Mouse (Mus musculus): ENCODE measurements around the gene Izumo4. TPM values are rescaled to one million over a fixed set of nuclear protein-coding genes. Genes with fewer than 3 reads are reported as not detected.

The Izumo4 gene
- total RNA-seq, 2 experiments from 2014 or later, result 4.3 to 6.1 TPM

- no peak for DNase-seq
Observed at GRCm38 (mm10) chr10:80727369-80728127, 25.6 kb downstream of the Izumo4 start.

- no peak for DNase-seq
Observed at GRCm38 (mm10) chr10:80732611-80733101, 30.7 kb downstream of the Izumo4 start.

- DNase-seq, result no peak
Observed at GRCm38 (mm10) chr10:80736731-80737130, 34.7 kb downstream of the Izumo4 start.

GRCm38 (mm10) chr10:80738657-80739056, 36.7 kb downstream of the Izumo4 start:
- DNase-seq, result no peak

GRCm38 (mm10) chr10:80741146-80741545, 39.2 kb downstream of the Izumo4 start:
- no peak for DNase-seq

- DNase-seq, result peak; percentile 32
Observed at GRCm38 (mm10) chr10:80741634-80742179, 39.7 kb downstream of the Izumo4 start.

GRCm38 (mm10) chr10:80742180-80742978, 40.4 kb downstream of the Izumo4 start, which contains the start of gene Ap3d1:
Gene Ap3d1 (minus strand): TSS chr10:80742264.
- DNase-seq, result peak; percentile 97

- peak; percentile 43 for DNase-seq
Observed at GRCm38 (mm10) chr10:80744262-80744661, 42.3 kb downstream of the Izumo4 start.

GRCm38 (mm10) chr10:80747410-80747809, 45.4 kb downstream of the Izumo4 start:
- peak; percentile 81 for DNase-seq

GRCm38 (mm10) chr10:80748609-80749008, 46.6 kb downstream of the Izumo4 start:
- DNase-seq, result peak; percentile 63

- peak; percentile 56 for DNase-seq
Observed at GRCm38 (mm10) chr10:80751188-80751832, 49.3 kb downstream of the Izumo4 start.

- peak; percentile 88 for DNase-seq
Observed at GRCm38 (mm10) chr10:80752079-80752625, 50.2 kb downstream of the Izumo4 start.

- DNase-seq, result peak; percentile 99
Observed at GRCm38 (mm10) chr10:80754594-80755290, 52.8 kb downstream of the Izumo4 start, which contains the start of gene Dot1l. Gene Dot1l (plus strand): TSS chr10:80755206.

Other genes starting within 250 kb of the Izumo4 start
- not detected for gene Onecut3, start 207.3 kb upstream of the Izumo4 start, total RNA-seq (2021)
- gene Atp8b3, start 163.1 kb upstream of the Izumo4 start, total RNA-seq (2021), result not detected
- gene Rexo1, start 140.6 kb upstream of the Izumo4 start, total RNA-seq (2021), result 10 to 100 TPM; 13.1 to 16.7 TPM
- 1 to 10 TPM; 3.5 to 5.8 TPM for gene Klf16, start 124.9 kb upstream of the Izumo4 start, total RNA-seq (2021)
- gene Abhd17a, start 111.8 kb upstream of the Izumo4 start, total RNA-seq (2021), result 10 to 100 TPM; 69.6 to 73.3 TPM
- 10 to 100 TPM; 18.4 to 23.9 TPM for gene Scamp4, start 99.3 kb upstream of the Izumo4 start, total RNA-seq (2021)
- 1 to 10 TPM in 1 of 2 experiments, under 1 TPM in 1; 0.99 to 1.3 TPM for gene Adat3, start 99.3 kb upstream of the Izumo4 start, total RNA-seq (2021)
- 1 to 10 TPM in 1 of 2 experiments, under 1 TPM in 1; 0.45 to 1.2 TPM for gene Gm49322, start 96.2 kb upstream of the Izumo4 start, total RNA-seq (2021)
- gene Csnk1g2, start 79.3 kb upstream of the Izumo4 start, total RNA-seq (2021), result 100 to 1,000 TPM; 121 to 141 TPM
- 10 to 100 TPM; 39.9 to 40.3 TPM for gene Btbd2, start 45.1 kb upstream of the Izumo4 start, total RNA-seq (2021)
- 100 to 1,000 TPM; 142 to 160 TPM for gene Mknk2, start 24.1 kb upstream of the Izumo4 start, total RNA-seq (2021)
- 10 to 100 TPM in 1 of 2 experiments, 1 to 10 TPM in 1; 8.6 to 13.1 TPM for gene Mob3a, start 207 bp upstream of the Izumo4 start, total RNA-seq (2021)
- gene Ap3d1, start 40.1 kb downstream of the Izumo4 start, total RNA-seq (2021), result 10 to 100 TPM; 27.7 to 37.1 TPM
- gene Dot1l, start 53.0 kb downstream of the Izumo4 start, total RNA-seq (2021), result 10 to 100 TPM; 25.9 to 46.0 TPM
- gene Sf3a2, start 96.0 kb downstream of the Izumo4 start, total RNA-seq (2021), result 10 to 100 TPM; 31.6 to 41.3 TPM
- 10 to 100 TPM; 26.8 to 30.9 TPM for gene Plekhj1, start 96.4 kb downstream of the Izumo4 start, total RNA-seq (2021)
- gene Amh, start 103.1 kb downstream of the Izumo4 start, total RNA-seq (2021), result under 1 TPM; 0.20 to 0.52 TPM
- 100 to 1,000 TPM; 289 to 339 TPM for gene Jsrp1, start 111.3 kb downstream of the Izumo4 start, total RNA-seq (2021)
- 100 to 1,000 TPM; 846 to 935 TPM for gene Oaz1, start 124.5 kb downstream of the Izumo4 start, total RNA-seq (2021)
- 10 to 100 TPM; 31.9 to 32.9 TPM for gene Lingo3, start 141.9 kb downstream of the Izumo4 start, total RNA-seq (2021)
- gene Lsm7, start 153.0 kb downstream of the Izumo4 start, total RNA-seq (2021), result 10 to 100 TPM; 36.8 to 42.4 TPM
- gene Sppl2b, start 153.1 kb downstream of the Izumo4 start, total RNA-seq (2021), result 10 to 100 TPM; 30.5 to 33.0 TPM
- gene Tmprss9, start 169.7 kb downstream of the Izumo4 start, total RNA-seq (2021), result under 1 TPM in 1 of 2 experiments, not detected in 1; 0.07 TPM
- gene Timm13, start 198.8 kb downstream of the Izumo4 start, total RNA-seq (2021), result 100 to 1,000 TPM; 113 to 127 TPM
- gene Lmnb2, start 216.1 kb downstream of the Izumo4 start, total RNA-seq (2021), result 10 to 100 TPM; 24.0 to 28.1 TPM
- gene Gadd45b, start 227.9 kb downstream of the Izumo4 start, total RNA-seq (2021), result 10 to 100 TPM in 1 of 2 experiments, 1 to 10 TPM in 1; 9.0 to 15.9 TPM

All from gastrocnemius, postnatal 10 days (tissue).